27 mouse cellular contexts compared by ENCODE assay signal in the genomic region with DNA sequence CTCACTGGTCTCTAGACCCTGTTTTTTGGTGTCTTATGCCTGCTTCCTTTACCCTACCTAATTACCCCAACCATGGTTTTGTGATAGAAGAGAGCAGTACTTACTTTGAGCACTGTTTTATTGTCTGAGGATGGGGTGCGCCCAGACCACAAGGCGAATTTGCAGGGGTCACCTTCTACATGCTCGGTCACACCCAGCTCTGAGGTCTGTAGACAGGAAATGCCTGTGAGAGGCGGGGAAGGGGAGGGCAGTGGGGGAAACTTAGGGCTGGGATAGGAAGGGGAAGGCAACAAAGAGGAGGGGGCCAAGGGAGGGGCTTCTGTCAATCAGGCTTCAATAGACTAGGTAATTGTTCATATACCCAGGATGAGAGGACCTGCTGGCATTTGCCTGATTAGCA.
DNase-seq lines count a peak whose midpoint lies in the region; TF ChIP-seq lines count a peak whose summit lies in the region.
"Had no signal": no experiment of that assay in that cellular context is flagged by ENCODE, and none has a peak within 500 bp of the region (broad histone marks: within the 10 kb centered on the region; RNA-seq: fewer than 3 reads in every experiment).

No protein-coding gene starts in this region.

- H3K4me1 ChIP-seq in E14TG2a.4 (replicated peaks; ENCODE audit: low read depth, low read length), result peaks cover 54% of the 10 kb centered on the region
- peaks cover 3 to 4% of the 10 kb centered on the region in 2 experiments; a peak in 1 of 4 replicates for H3K4me1 ChIP-seq in ES-E14 (ENCODE audit: control insufficient read depth in 2 of 2, insufficient read depth in 2 of 2, low read length in 2 of 2, poor library complexity in 1 of 2)
- H3K4me1 ChIP-seq: embryonic facial prominence, embryonic 12.5 days; forebrain, embryonic 12.5 days; forebrain, embryonic 15.5 days; heart, embryonic 12.5 days; heart, embryonic 15.5 days had no signal

- DNase-seq in heart, adult 11 months, result peak; percentile 82
- DNase-seq in heart, postnatal 25 days (ENCODE audit: low spot score), result no peak
- DNase-seq in ES-E14 (ENCODE audit: low read depth, low spot score) (peak; percentile 73), ZHBTc4 (ENCODE audit: low read depth, low spot score) (peak; percentile 94)
- no peak for DNase-seq in cerebellum, adult 9-10 months
- no peak for DNase-seq in testis, postnatal 10 days (ENCODE audit: low spot score)
- DNase-seq: adrenal gland, postnatal 10 days; adrenal gland, postnatal 36 days; cerebellum, adult 18-20 months; cerebellum, adult 9-11 months; cerebellum, postnatal 25 days; gastrocnemius, adult 2 months; gastrocnemius, postnatal 14 days; heart, adult 18-20 months; heart, postnatal 10 days; heart, postnatal 4 days had no signal

- no peak overlapping the region; the same call in 1 of the 2 replicates for H3K27ac ChIP-seq in ES-E14 (ENCODE audit: insufficient read depth, low read depth, low read length, poor library complexity, severe bottlenecking)
- H3K27ac ChIP-seq: embryonic facial prominence, embryonic 12.5 days; embryonic facial prominence, embryonic 15.5 days; forebrain, embryonic 12.5 days; forebrain, embryonic 15.5 days; gastrocnemius, adult 2 months; heart, embryonic 15.5 days; hindbrain, embryonic 14.5 days; hindbrain, postnatal 0 days had no signal

- peaks cover 18% of the 10 kb centered on the region for H3K36me3 ChIP-seq in E14TG2a.4 (ENCODE audit: insufficient read depth, low read length)
- no peaks in the 10 kb centered on the region for H3K36me3 ChIP-seq in ES-E14 (ENCODE audit: control insufficient read depth, insufficient read depth, low read length, poor library complexity, severe bottlenecking)
- H3K36me3 ChIP-seq: G1E had no signal

- in situ Hi-C loops in ES-E14 (cut with MboI; ENCODE audit: low sequenced_read_pairs in 2 of 2, unreplicated experiment in 2 of 2), result no loop called here

- no peaks in the 10 kb centered on the region for H3K27me3 ChIP-seq in E14TG2a.4 (ENCODE audit: insufficient read depth, low read length)
- H3K27me3 ChIP-seq: embryonic facial prominence, embryonic 12.5 days; embryonic facial prominence, embryonic 15.5 days; forebrain, embryonic 12.5 days; forebrain, embryonic 15.5 days; heart, embryonic 12.5 days; heart, embryonic 15.5 days; Patski had no signal

- intact Hi-C loops in heart, postnatal 25 days (cut with DNase I), result no loop called here

- H3K9me3 ChIP-seq in E14TG2a.4 (ENCODE audit: low read length) (peaks cover 8% of the 10 kb centered on the region), ES-E14 (ENCODE audit: control insufficient read depth, insufficient read depth, low read depth, low read length) (no peaks in the 10 kb centered on the region)
- H3K9me3 ChIP-seq: embryonic facial prominence, embryonic 12.5 days; embryonic facial prominence, embryonic 15.5 days; forebrain, embryonic 12.5 days; forebrain, embryonic 15.5 days; G1E; heart, embryonic 12.5 days; heart, embryonic 15.5 days had no signal

- TF ChIP-seq CTCF in E14TG2a.4 (conservative IDR thresholded peaks at IDR 0.05; ENCODE audit: low read length), result no peak

- no peak overlapping the region; the same call in 1 of the 2 replicates for H3K9ac ChIP-seq in ES-E14 (ENCODE audit: insufficient read depth, low read depth, low read length, poor library complexity, severe bottlenecking)
- H3K9ac ChIP-seq: embryonic facial prominence, embryonic 12.5 days; embryonic facial prominence, embryonic 15.5 days; forebrain, embryonic 12.5 days; forebrain, embryonic 15.5 days; heart, embryonic 12.5 days; heart, embryonic 15.5 days; hindbrain, embryonic 14.5 days had no signal

- H3K4me3 ChIP-seq in E14TG2a.4 (replicated peaks; ENCODE audit: low read length), result peak overlapping the region; percentile 66
- H3K4me3 ChIP-seq in ES-E14 (ENCODE audit: insufficient read depth in 1 of 2, low read depth in 1 of 2, low read length in 2 of 2, poor library complexity in 1 of 2, severe bottlenecking in 1 of 2), result peak overlapping the region; percentile 7 to 47; a peak in 3 of 4 replicates
- H3K4me3 ChIP-seq: embryonic facial prominence, embryonic 12.5 days; embryonic facial prominence, embryonic 15.5 days; forebrain, embryonic 12.5 days; forebrain, embryonic 15.5 days; gastrocnemius, adult 2 months; heart, embryonic 12.5 days; heart, embryonic 15.5 days had no signal

TF ChIP-seq in ES-E14, 5 proteins besides CTCF, POLR2A, EP300 and RAD21:
- TF ChIP-seq CHD2 (IDR thresholded peaks at IDR 0.05; ENCODE audit: low read depth, low read length), result no peak
- no peak for TF ChIP-seq ZNF384 (IDR thresholded peaks at IDR 0.05; ENCODE audit: low read depth, low read length)
- no peak for TF ChIP-seq MAFK (IDR thresholded peaks at IDR 0.05; ENCODE audit: insufficient read depth, low read depth, low read length)
- TF ChIP-seq ZC3H11A (IDR thresholded peaks at IDR 0.05; ENCODE audit: borderline replicate concordance, low read depth, low read length), result no peak
- no peak for TF ChIP-seq HCFC1 (IDR thresholded peaks at IDR 0.05; ENCODE audit: borderline replicate concordance, insufficient read depth, low read length)

Comparison
In these comparisons a context has a peak if more than half of its experiments do, and no peak if none do; other contexts are left out.
1. DNase-seq: peak in heart, adult 11 months (single experiment), ES-E14 (single experiment) and ZHBTc4 (single experiment); none in heart, postnatal 25 days (single experiment), cerebellum, adult 9-10 months (single experiment) and testis, postnatal 10 days (single experiment).